Mouse (Mus musculus): ENCODE results near the gene Nebl.

DNA sequence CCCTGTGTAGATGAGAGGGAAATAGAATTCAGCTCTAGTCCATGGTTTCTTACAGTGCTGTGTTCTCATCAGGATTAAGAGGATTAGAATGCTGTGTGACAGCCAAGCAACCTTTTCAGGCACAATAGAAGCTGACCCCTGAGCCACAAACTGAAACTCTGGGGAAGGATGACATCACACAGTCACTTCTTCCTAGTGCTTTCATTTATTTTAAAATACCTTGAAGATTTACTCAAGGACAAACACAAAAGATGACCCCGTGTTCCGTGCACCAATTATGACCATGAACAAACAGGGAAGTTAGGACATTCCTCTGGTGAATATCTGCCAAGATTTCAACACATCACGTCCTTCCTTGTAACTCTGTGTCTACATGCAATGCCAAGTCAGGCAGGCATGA lies 121.0 kb downstream of the Nebl start:
- TF ChIP-seq CTCF (IDR thresholded peaks at IDR 0.05) (no peak), EP300 (IDR thresholded peaks at IDR 0.05) (peak; percentile 56; the same call in 1 of the 2 replicates)

Measured in lung, postnatal 0 days (tissue).